Mouse (Mus musculus) cerebellum, adult 2 months (tissue): ENCODE data around the gene Alkbh6.

ENCODE experiments used
- CTCF ChIP-seq: fragments of 200-500 bp; IDR thresholded peaks from 2 replicates; pipeline ENCODE4 v1.5.1; 2011; ENCODE audit warnings: low read depth, mild to moderate bottlenecking, control low read depth, low read length, moderate library complexity, borderline replicate concordance; ENCODE audit not compliant: insufficient read depth
- POLR2A ChIP-seq: fragments of 200-500 bp; IDR thresholded peaks from 2 replicates; pipeline ENCODE4 v1.6.1; 2011; ENCODE audit warnings: low read length, control low read depth, borderline replicate concordance; ENCODE audit not compliant: insufficient read depth

DNA sequence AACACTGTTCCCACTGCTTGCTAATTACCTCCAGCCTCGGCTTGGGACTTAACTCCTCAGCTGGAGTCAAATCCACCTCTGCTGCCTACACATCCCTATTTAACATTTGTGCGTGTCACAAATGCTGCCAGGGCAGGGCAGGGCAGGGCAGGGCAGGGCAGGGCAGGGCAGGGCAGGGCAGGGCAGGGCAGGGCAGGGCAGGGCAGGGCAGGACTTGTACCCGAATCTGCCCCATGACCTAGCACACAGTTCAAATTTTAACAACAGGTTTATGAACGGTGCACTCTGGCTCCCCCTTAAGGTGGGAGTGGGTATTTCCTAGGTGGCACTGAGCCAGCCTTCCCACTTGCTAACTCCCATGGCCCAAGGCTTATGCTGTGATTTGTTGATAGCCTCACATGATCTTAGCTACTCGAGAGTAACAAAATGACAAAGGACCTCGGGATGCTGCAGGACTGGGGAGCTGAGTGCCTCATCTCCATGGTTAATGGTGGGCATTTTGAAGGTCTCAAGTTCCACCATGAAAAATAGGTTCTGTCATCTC is 44.8 kb downstream of the Alkbh6 start:
- TF ChIP-seq CTCF (peak; percentile 86), POLR2A (no peak)
